Mouse (Mus musculus) liver, adult 2 months (tissue): ENCODE data around the gene Slc7a15. TPM values are rescaled to one million over a fixed set of nuclear protein-coding genes. Genes with fewer than 3 reads are reported as not detected.

Source experiments
- DNase-seq: peaks from one replicate; pipeline ENCODE4 v3.0.0-alpha.2; 2011; ENCODE audit warnings: low read depth, low spot score; ENCODE audit errors: extremely low read depth
- H3K27ac ChIP-seq: fragments of 200-500 bp; replicated peaks from 2 replicates; pipeline ENCODE4 v1.5.1; 2012; ENCODE audit warnings: low read depth, mild to moderate bottlenecking, control low read depth, inconsistent platforms, low read length; ENCODE audit not compliant: insufficient read depth
- H3K27me3 ChIP-seq: fragments of 200-500 bp; 2 replicates; pipeline ENCODE4 v1.6.1; 2012; ENCODE audit warnings: mild to moderate bottlenecking, moderate library complexity, low read length, inconsistent platforms; ENCODE audit not compliant: control insufficient read depth, insufficient read depth
- H3K36me3 ChIP-seq: fragments of 200-500 bp; 2 replicates; pipeline ENCODE4 v1.6.1; 2012; ENCODE audit warnings: low read length, inconsistent platforms; ENCODE audit not compliant: control insufficient read depth, insufficient read depth
- H3K4me1 ChIP-seq: fragments of 200-500 bp; 2 replicates; pipeline ENCODE4 v1.6.1; 2011; ENCODE audit warnings: low read length; ENCODE audit not compliant: control insufficient read depth, insufficient read depth
- H3K4me3 ChIP-seq: fragments of 200-500 bp; 2 replicates; pipeline ENCODE4 v1.5.1; 2011; ENCODE audit warnings: low read depth, mild to moderate bottlenecking, control low read depth, low read length, moderate library complexity; ENCODE audit not compliant: insufficient read depth
- H3K79me2 ChIP-seq: fragments of 200-500 bp; 2 replicates; pipeline ENCODE4 v1.6.1; 2012; ENCODE audit warnings: inconsistent platforms, mild to moderate bottlenecking, low read length, moderate library complexity; ENCODE audit not compliant: control insufficient read depth, insufficient read depth
- H3K9ac ChIP-seq: fragments of 200-500 bp; 2 replicates; pipeline ENCODE4 v1.6.1; 2012; ENCODE audit warnings: low read depth, mild to moderate bottlenecking, control low read depth, inconsistent platforms, low read length
- CTCF ChIP-seq: fragments of 200-500 bp; IDR thresholded peaks from 2 replicates; pipeline ENCODE4 v1.5.1; 2011; ENCODE audit warnings: low read depth, low read length, control low read depth
- POLR2A ChIP-seq: fragments of 200-500 bp; IDR thresholded peaks from 2 replicates; pipeline ENCODE4 v1.6.1; 2011; ENCODE audit warnings: low read length, control low read depth; ENCODE audit not compliant: insufficient read depth; ENCODE audit errors: extremely low read depth
- WGBS: fragments of 180-500 bp; shearing (Covaris S2); methylation state at CpG from one replicate; pipeline ENCODE4 v1.1.7; 2018; 5-methylcytosine and 5-hydroxymethylcytosine counted together
- polyA plus RNA-seq: library from polyadenylated mRNA; depleted of rRNA; stranded (reverse); fragments of >200 nt; gene quantifications from 2 replicates; pipeline ENCODE4 v1.2.3, GENCODE M21; 2012
- total RNA-seq: library from RNA; depleted of rRNA; stranded (reverse); fragments of >200 nt; gene quantifications from 2 replicates; pipeline ENCODE4 v1.2.3, GENCODE M21; 2014

Slc7a15 gene
- total and polyA plus RNA-seq, 2 experiments, result 0.12 TPM; not detected in 1

DNA sequence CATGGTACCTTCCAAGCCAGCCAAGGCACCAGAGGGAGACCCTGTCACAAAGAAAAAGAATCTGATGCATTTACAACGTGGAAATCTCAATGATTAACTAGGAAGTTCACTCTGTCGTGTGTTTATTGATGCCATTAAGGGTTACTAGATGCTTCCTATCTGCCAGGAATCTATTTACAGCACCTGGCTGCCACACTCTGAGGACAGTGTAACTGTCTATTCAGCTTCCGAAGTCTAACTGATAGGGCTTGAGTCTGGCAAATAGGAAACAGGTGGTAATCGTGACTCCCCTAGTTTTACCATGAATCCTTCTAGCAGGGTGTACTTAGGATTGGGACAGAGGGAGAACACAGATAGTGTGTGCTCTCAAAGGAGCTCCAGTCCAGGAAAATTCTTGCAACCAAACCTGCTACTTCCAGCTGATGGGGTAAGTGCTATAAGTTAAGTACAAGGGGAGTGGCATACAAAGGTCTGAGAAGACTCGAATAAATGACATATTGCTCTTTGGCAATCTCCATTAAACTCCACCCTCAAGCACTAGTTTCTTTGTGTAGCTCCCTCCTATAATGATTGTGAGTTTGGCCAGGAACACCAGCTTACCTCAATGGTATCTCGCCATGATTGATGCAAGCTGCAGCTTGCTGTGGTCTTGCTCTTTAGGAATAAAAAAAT lies 88.4 kb downstream of the Slc7a15 start:
- DNase-seq, result peak; percentile 54
- Histone ChIP-seq H3K79me2 (no peaks in the 10 kb centered on the region), H3K27ac (0 out of 2 replicates have a peak overlapping the region, but pooled peaks have one; percentile 12), H3K4me3 (no peak overlapping the region), H3K27me3 (no peaks in the 10 kb centered on the region), H3K9ac (no peak overlapping the region), H3K4me1 (peaks cover 14% of the 10 kb centered on the region; the same call in 1 of the 2 replicates), H3K36me3 (no peaks in the 10 kb centered on the region)
- TF ChIP-seq POLR2A, result no peak
- no peak for TF ChIP-seq CTCF
- WGBS, result 37% methylated on average over 6 of the region's 6 CpGs

DNA sequence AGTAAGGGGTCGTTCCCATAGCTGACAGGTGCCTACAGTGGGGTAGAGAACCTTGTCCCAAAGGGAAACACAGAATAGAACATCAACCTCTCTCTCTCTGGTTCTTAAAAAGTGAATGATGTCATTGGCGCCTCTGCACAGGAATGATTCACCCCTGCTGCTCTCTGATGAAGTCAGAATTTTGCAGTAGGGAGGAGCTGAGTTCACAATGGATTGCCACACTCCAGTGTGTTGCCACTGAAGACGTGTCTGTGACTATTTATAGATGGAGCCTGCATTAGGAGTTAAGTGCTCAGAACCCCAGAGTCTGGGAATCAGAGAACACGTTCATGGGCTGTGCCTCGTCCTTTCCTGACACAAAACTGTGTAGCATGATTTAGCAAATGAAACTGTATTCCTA lies 89.2 kb downstream of the Slc7a15 start:
- no peak overlapping the region for H3K9ac ChIP-seq
- TF ChIP-seq CTCF (no peak), POLR2A (no peak)
- H3K27me3 ChIP-seq, result no peaks in the 10 kb centered on the region
- no peak overlapping the region for H3K27ac ChIP-seq
- WGBS, result 69% methylated on average over 5 of the region's 5 CpGs
- no peaks in the 10 kb centered on the region for H3K79me2 ChIP-seq
- no peak overlapping the region for H3K4me3 ChIP-seq
- DNase-seq, result peak; percentile 42
- H3K4me1 ChIP-seq, result peaks cover 14% of the 10 kb centered on the region; the same call in 1 of the 2 replicates
- H3K36me3 ChIP-seq, result no peaks in the 10 kb centered on the region

DNA sequence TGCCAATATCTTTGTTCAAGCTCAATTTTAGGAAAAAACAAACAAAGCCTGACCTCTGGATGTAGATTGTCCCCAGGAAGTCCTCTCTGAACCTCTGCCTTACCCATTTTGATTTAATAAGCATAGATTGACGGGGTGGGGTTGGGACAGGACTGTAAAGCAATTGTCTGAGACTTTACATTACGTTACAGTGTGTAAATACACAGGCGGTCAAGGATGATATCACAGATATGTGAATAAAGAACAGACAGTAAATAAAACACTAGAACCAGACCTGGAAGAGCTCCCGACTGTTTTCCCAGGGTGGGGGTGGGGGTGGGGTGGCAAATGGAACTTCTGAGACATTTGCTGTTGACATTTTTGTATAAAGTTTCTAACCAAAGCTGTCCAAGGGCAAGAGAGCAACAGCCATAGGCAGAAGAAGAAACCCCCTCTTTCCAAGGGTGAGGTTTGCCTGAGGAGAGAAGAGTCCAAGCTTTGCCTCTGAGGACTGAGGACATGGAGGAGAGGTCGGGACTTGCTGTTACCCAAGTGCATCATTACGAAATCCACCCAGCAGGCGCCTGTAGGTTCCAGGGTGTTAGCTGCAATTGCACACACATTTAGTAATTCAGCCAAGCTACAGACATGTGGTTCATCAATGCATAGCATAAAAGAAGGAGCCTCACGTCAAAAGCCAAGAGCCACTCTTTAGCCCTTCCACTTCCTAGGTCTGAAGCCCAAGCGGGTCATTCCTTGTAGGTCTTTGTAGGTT lies 91.7 kb downstream of the Slc7a15 start:
- Histone ChIP-seq H3K9ac (no peak overlapping the region), H3K4me3 (no peak overlapping the region), H3K36me3 (no peaks in the 10 kb centered on the region), H3K4me1 (peaks cover 18% of the 10 kb centered on the region; the same call in 1 of the 2 replicates), H3K79me2 (no peaks in the 10 kb centered on the region), H3K27ac (no peak overlapping the region; the same call in 1 of the 2 replicates), H3K27me3 (no peaks in the 10 kb centered on the region)
- peak; percentile 92 for DNase-seq
- TF ChIP-seq POLR2A (no peak), CTCF (no peak)
- WGBS, result 18% methylated on average over 9 of the region's 9 CpGs

DNA sequence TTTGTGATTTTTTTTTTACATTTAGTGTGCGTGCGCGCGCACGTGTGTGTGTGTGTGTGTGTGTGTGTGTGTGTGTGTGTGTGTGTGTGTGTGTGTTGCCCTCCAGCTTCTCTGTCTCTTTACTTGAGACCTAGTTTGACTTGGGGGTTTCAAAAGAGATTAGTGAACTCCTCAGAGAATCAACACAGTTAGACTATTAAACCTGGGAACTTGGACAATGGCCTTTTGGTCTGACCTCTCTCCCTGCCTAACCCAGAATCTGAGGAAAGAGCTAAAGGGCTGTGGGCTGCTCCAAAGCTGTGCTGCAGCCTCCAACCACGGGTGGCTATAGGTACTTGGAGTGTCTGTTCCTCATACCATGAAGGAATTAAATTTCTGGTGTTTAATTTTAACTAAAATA lies 94.7 kb downstream of the Slc7a15 start:
- no peak overlapping the region for H3K9ac ChIP-seq
- peaks cover 13% of the 10 kb centered on the region for H3K4me1 ChIP-seq
- H3K27me3 ChIP-seq, result no peaks in the 10 kb centered on the region
- peaks cover 4% of the 10 kb centered on the region; the same call in 1 of the 2 replicates for H3K79me2 ChIP-seq
- no peak overlapping the region for H3K4me3 ChIP-seq
- peak; percentile 64 for DNase-seq
- H3K27ac ChIP-seq, result no peak overlapping the region
- no peaks in the 10 kb centered on the region for H3K36me3 ChIP-seq
- WGBS, result 81% methylated on average over 6 of the region's 6 CpGs
- TF ChIP-seq POLR2A (no peak), CTCF (no peak)

DNA sequence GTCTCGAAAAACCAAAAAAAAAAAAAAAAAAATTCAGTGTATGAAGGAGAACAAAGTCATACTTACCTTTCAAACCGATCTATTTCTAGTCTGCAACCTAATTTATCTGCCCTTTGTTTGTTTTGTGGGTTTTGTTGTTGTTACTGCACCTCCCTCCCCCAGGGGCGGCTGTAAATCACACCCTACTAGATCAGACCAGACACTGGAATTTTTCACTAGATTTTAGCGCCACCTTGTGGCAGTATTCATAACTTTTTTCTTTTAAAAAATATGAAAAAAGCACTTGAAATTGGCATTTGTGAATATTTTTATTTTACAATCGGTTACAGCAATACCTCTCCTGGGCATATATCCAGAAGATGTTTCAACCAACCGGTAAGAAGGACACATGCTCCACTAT lies 96.3 kb downstream of the Slc7a15 start:
- 9% methylated on average over 6 of the region's 6 CpGs for WGBS
- Histone ChIP-seq H3K27me3 (no peaks in the 10 kb centered on the region), H3K27ac (no peak overlapping the region), H3K4me1 (peaks cover 13% of the 10 kb centered on the region), H3K79me2 (peaks cover 13% of the 10 kb centered on the region; the same call in 1 of the 2 replicates), H3K36me3 (no peaks in the 10 kb centered on the region), H3K9ac (no peak overlapping the region), H3K4me3 (no peak overlapping the region)
- TF ChIP-seq POLR2A, result no peak
- TF ChIP-seq CTCF, result no peak
- peak; percentile 51 for DNase-seq
